Mouse (Mus musculus) CH12F3 (cell line): ENCODE data around the gene Pkhd1.
"Not testable (repeated sequence)": the region's sequence is repeated elsewhere in the genome, so short reads cannot be mapped to it uniquely, and the experiment has no call there.

ENCODE experiments used
- in situ Hi-C: fragments of 300-500 bp; cut with MboI; formaldehyde crosslinking; loops from 2 replicates; pipeline ENCODE4 v1.14.3; 2020; ENCODE audit warnings: low sequenced_read_pairs

Gene Pkhd1

GRCm38 (mm10) chr1:20498965-20499364 is 118.9 kb downstream of the Pkhd1 start:
- in situ Hi-C loops, result no loop called here

GRCm38 (mm10) chr1:20486087-20486486 is 131.8 kb downstream of the Pkhd1 start:
- in situ Hi-C loops, result no loop called here

GRCm38 (mm10) chr1:20481843-20482242 is 136.0 kb downstream of the Pkhd1 start:
- in situ Hi-C loops, result no loop called here

- in situ Hi-C loops, result no loop called here
Measured at GRCm38 (mm10) chr1:20478695-20479094, 139.2 kb downstream of the Pkhd1 start.

GRCm38 (mm10) chr1:20478266-20478659 is 139.6 kb downstream of the Pkhd1 start:
- in situ Hi-C loops, result no loop called here

GRCm38 (mm10) chr1:20477561-20478265 is 140.2 kb downstream of the Pkhd1 start:
- in situ Hi-C loops, result no loop called here

- in situ Hi-C loops, result no loop called here
Measured at GRCm38 (mm10) chr1:20470770-20471169, 147.1 kb downstream of the Pkhd1 start.

GRCm38 (mm10) chr1:20470317-20470716 is 147.5 kb downstream of the Pkhd1 start:
- in situ Hi-C loops, result no loop called here

GRCm38 (mm10) chr1:20466481-20466880 is 151.4 kb downstream of the Pkhd1 start:
- in situ Hi-C loops, result no loop called here

GRCm38 (mm10) chr1:20454621-20455020 is 163.2 kb downstream of the Pkhd1 start:
- in situ Hi-C loops, result no loop called here

- in situ Hi-C loops, result no loop called here
Measured at GRCm38 (mm10) chr1:20450074-20450473, 167.8 kb downstream of the Pkhd1 start.

GRCm38 (mm10) chr1:20432026-20432425 is 185.8 kb downstream of the Pkhd1 start:
- in situ Hi-C loops, result not testable (repeated sequence)

- in situ Hi-C loops, result no loop called here
Measured at GRCm38 (mm10) chr1:20429056-20429394, 188.8 kb downstream of the Pkhd1 start.

GRCm38 (mm10) chr1:20428370-20429055 is 189.4 kb downstream of the Pkhd1 start:
- in situ Hi-C loops, result no loop called here

- in situ Hi-C loops, result no loop called here
Measured at GRCm38 (mm10) chr1:20409411-20409967, 208.4 kb downstream of the Pkhd1 start.

- in situ Hi-C loops, result no loop called here
Measured at GRCm38 (mm10) chr1:20398319-20398718, 219.5 kb downstream of the Pkhd1 start.

GRCm38 (mm10) chr1:20364437-20364836 is 253.4 kb downstream of the Pkhd1 start:
- in situ Hi-C loops, result no loop called here

- in situ Hi-C loops, result no loop called here
Measured at GRCm38 (mm10) chr1:20344651-20345050, 273.2 kb downstream of the Pkhd1 start.

GRCm38 (mm10) chr1:20311485-20311884 is 306.4 kb downstream of the Pkhd1 start:
- in situ Hi-C loops, result no loop called here

- in situ Hi-C loops, result no loop called here
Measured at GRCm38 (mm10) chr1:20310925-20311324, 306.9 kb downstream of the Pkhd1 start.

- in situ Hi-C loops, result no loop called here
Measured at GRCm38 (mm10) chr1:20306116-20306515, 311.7 kb downstream of the Pkhd1 start.

- in situ Hi-C loops, result no loop called here
Measured at GRCm38 (mm10) chr1:20302943-20303578, 314.8 kb downstream of the Pkhd1 start.
